Mouse (Mus musculus) layer of hippocampus, postnatal 25 days (tissue): ENCODE data around the gene Cntnap1. TPM values are rescaled to one million over a fixed set of nuclear protein-coding genes. Genes with fewer than 3 reads are reported as not detected.
"Not testable (repeated sequence)": the region's sequence is repeated elsewhere in the genome, so short reads cannot be mapped to it uniquely, and the experiment has no call there.

ENCODE experiments used
- DNase-seq, 2 experiments: peaks; one replicate each; pipeline ENCODE4 v3.0.0; 2022; ENCODE audit warnings: mixed read lengths in 2 of 2, low spot score in 1 of 2; ENCODE audit errors: extremely low spot score in 1 of 2
- total RNA-seq, 2 experiments: library from RNA; stranded (reverse); gene quantifications; 2 replicates each; pipeline ENCODE4 v1.2.3; 2021

The Cntnap1 gene
- total RNA-seq, 2 experiments from 2014 or later = 158 to 169 TPM

DNA sequence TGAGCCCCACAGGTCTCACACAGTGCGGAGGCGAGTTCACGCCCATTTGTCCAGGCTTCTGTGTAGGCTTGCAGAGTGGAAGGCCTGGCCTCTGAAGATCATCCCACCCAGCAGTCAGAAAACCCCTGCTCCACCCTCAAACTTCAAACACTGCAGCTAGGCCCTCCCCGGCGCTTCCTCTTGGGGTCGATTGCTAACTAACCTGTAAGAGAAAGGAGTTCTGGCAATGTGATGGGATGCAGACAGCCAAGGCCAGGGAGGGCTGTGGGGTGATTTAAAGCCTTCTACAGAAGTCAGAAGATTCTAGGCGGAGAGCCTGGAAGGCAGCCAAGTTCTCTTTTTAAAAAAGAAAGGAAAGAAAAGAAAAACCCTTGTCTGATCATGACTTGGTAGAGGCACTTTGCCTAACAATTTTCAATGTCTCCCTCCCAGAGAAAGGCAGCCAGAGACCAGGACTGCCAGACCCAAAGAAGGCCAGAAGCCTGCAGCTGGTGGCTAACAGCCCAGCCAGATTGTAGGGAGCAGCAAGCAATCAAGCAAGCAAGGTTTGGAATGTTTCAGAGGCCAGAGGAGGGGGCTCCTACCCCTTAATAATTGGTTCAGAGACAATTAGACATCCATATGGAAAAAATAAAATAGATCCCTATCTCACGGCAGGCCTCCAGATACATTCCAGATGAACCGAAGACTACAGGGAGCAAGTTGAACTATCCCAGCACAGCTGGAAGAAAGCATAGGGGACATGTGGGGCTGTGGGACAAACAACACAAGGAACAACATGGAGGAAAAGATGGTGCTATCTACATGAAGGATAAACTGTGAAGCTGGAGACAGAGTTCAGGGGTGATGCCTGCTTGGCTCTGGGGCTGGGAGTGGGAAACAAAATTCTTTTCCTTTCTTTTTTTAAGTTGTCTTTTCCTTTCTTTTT lies 20.9 kb upstream of the Cntnap1 start:
- no peak for DNase-seq

DNA sequence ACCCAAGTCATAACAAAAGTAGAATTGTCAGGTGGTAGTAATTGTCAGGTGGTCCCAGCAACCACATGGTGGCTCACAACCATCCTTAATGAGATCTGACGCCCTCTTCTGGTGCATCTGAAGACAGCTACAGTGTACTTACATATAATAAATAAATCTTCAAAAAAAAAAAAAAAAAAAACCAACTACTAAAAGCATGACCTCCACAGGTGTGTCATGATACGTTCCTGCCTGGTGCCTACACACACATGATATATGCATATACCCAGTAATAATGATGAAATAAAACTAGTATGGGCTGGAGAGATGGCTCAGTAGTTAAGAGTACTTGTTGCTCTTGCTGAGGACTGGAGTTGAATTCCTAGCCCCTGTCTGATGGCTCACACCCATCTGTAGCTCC lies 19.3 kb upstream of the Cntnap1 start:
- no peak for DNase-seq

DNA sequence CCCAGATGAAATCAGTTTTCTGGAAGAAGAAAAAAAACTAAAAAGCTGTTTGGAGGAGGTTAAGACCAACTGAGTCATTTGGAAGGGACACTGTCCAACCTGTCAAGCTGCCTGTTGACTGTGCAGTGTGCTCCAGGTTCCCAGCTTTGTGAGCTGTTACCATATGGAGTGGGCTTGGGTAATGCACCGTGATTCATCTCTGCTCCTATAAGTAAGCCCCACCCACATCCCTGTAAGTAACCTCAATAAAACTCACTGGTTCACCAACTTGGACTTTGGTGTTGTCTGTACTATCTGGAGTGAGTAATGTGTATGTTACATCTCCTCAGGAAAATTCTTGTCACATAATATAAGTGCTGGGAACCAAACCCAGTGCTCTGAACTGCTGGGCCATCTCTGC lies 17.5 kb upstream of the Cntnap1 start:
- DNase-seq = no peak

DNA sequence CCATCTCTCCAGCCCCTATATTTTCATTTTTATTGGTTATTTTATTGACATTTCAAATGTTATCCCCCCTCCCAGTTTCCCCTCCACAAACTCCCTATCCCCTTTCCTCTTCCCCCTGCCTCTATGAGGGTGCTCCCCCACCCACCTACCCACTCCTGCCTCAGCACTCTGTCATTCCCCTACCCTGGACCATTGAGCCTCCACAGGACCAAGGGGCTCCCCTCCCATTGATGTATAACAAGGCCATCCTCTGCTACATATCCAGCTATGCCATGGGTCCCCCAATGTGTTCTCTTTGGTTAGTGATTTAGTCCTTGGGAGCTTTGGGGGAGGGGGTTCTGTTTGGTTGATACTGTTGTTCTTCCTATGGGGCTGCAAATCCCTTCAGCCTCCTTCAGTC lies 15.7 kb upstream of the Cntnap1 start:
- no peak for DNase-seq

DNA sequence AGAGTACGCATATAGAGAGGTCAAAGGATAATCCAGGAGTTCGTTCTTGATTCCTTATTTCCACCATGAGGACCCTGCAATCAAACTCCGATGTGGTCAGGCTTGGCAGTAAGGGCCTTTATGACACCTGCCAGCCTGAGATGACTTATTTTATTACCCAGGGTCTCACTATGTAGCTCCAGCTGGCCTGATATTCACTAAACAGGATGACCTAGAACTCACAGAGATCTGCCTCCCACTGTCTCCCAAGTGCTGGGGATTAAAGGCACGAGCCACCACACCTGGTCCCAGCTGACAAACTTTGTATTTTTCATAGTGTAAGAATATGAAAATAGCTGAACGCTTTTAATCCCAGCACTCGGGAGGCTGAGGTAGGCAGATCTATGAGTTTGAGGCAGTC lies 15.2 kb upstream of the Cntnap1 start:
- no peak for DNase-seq

DNA sequence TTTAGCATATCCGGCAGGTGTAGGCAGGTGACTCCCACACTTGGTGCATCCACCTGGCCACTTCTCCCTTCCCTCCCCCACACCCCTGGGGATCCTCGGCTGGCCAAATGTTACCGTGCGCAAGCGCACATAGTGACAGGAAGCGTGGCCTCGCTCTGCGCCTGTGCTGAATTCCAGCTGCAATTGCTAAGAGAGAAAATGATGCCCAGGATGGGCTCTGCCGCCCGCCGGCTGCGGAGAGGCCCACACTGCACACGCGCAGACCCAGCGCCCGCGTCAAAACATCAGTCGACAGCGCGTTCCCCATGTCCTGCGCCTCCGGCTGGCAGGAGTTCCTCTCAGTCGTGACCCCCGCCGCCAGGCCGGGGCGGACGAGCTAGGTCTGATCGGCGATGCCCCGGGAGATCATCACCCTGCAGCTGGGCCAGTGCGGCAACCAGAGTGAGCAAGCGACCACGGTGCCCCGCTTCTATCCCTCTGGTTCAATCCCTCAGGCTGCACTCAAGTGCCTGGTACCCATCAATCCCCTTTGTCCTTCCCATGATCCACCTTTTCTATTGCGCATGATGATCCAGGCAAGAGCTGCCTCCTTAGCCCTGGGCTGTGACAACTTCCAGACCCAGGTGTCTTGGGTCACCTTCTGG lies 14.5 kb upstream of the Cntnap1 start, which contains the start of gene Tubg2:
Gene Tubg2, plus strand, starts transcription at position 180 of the 644 bp plus-strand sequence.
- DNase-seq = peak; percentile 66 to 67

DNA sequence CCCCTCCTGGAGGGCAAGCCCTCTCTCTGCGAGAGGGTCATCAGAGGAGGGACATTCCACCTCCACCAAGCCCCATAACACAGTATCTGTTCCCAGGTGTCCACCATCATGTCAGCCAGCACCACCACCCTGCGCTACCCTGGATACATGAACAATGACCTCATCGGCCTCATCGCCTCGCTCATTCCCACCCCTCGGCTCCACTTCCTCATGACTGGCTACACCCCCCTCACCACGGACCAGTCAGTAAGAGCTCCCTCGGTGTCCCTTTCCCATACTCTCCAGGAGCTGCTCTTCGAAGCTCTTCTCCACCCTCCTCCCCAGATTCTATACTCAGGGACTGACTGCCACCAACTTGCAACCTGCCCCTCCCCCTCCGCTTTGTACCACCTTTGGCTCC lies 10.2 kb upstream of the Cntnap1 start:
- not testable (repeated sequence) for DNase-seq

DNA sequence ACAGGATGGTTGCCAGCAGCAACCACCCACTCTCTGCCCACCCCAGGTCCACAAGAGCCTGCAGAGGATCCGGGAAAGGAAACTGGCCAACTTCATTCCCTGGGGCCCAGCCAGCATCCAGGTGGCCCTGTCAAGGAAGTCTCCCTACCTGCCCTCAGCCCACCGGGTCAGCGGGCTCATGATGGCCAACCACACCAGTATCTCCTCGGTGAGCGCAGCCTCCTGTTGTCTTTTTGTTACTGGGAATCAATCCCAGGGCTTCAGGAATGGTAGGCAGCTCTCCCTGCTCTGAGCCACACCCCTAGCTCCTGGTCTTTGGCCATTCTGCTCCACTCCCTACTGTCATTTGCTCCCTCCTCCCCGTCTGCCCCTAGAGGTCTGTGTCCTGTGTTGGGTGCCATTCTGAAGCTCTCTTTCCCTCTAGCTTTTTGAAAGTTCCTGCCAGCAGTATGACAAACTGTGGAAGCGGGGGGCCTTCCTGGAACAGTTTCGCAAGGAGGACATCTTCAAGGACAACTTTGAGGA lies 9.3 kb upstream of the Cntnap1 start:
- not testable (repeated sequence) for DNase-seq

DNA sequence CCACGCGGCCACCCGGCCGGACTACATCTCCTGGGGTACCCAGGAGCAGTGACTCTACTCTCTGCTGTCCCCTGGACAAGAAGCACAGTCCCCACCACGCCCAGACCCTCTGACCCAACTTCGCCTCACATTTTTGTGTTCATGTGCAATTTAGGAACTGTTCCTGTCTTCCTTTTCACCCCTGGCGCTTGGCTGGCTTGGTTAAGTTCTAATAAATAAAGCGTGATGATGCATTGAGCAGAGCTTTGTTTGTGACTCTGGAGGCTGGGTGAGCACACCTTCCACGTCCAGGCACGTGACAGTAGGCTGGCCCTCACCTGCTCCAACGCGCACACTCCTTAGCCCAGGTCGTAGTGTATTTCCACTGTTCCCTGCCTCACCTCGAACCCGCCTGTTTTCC lies 8.8 kb upstream of the Cntnap1 start:
- DNase-seq = no peak

DNA sequence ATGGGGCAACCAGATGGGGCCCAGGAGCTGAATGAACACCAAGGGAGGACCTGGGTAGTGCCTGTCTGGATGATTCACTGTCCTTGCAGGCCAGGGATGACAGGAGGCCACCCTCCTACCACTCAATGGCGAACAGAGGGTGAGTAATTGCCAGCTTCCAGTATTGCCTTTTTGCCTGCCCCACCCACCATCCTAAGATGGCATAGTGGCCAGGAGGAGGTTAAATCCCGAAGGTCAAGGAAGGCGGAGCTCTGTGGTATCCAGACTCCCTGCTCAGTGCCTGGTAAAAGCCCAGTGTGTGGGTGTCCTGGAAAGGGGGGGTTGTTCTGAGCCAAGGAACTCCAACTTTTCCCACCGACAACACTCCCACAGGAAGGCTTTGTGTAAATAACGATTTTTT lies 8.0 kb upstream of the Cntnap1 start:
- no peak for DNase-seq

DNA sequence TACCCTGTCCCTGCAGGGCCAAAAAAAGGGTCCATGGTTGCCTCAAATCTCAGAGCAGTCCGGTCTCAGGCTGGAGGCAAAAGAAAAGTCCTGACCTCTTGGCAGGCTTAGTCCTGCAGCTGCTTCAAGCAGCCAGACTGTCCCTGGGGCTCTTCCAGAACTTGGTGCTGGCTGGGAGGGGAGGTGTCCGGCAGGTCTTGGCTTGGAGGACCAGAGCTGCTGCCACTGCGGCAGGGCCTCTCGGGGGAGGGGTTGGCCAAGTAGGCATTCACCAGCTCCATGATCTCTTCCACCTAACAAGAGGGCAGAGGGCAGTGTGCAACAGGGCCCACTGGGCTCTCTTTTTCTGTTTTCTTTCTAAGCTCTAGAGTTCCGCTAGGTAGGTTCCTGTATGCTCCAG lies 7.6 kb upstream of the Cntnap1 start:
- DNase-seq = no peak

DNA sequence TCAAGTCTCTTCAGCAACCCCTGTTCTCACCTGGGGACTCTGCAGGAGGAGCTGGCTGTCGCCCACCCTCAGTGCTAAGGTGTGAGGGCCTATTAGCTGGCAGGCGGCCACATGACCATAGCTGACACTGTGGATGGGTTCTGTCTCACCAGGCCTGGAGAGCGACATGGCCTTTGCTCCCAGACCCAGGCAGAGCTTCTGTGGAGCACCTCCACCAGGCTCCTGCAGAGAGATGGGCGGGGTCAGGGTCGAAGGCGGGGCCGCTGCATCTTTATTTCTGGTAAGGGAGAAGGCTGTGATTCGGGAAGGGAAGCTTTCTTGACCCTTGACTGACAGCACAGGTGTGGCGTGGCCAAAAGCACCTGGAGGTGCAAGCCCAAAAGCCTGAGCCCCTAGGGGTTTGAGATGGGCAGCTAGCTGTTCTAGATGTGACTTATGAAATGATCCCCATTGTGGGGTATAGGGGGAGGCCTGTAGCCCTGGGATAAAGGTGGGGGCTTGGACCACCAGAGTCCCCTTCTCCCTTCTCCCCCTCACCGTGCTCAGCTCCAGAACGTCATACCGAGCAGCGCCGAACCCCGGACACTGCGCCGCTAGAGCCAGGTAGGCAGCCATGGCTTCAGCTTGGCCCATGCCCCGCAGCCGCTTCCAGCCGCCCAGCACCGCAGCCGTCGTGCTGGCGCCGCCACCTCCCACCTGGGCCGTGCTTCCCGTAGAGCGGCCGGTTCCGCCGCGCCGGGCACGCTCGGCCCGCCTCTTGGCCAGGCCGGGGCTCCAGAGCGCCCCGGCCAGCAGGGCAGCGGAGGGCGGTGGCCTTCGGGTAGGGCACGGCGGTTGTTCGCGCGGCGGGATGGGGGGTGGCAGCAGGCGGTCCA lies 6.6 kb upstream of the Cntnap1 start:
- no peak for DNase-seq

DNA sequence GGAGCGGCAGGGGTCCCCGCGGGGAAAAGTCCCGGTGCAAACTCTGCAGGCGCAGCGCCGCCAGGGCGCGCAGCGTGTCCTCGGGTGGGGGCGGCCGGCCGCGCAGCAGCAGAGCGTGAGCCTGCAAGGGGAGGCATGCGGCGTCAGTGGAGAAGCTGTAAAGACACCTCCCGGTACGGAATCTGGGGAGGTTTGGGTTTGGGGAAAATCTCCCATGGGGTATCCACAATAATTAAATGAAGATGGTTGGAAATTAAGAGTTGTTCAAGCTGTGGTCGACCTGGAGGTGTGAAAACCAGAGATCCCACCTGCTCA lies 6.0 kb upstream of the Cntnap1 start:
- no peak for DNase-seq

DNA sequence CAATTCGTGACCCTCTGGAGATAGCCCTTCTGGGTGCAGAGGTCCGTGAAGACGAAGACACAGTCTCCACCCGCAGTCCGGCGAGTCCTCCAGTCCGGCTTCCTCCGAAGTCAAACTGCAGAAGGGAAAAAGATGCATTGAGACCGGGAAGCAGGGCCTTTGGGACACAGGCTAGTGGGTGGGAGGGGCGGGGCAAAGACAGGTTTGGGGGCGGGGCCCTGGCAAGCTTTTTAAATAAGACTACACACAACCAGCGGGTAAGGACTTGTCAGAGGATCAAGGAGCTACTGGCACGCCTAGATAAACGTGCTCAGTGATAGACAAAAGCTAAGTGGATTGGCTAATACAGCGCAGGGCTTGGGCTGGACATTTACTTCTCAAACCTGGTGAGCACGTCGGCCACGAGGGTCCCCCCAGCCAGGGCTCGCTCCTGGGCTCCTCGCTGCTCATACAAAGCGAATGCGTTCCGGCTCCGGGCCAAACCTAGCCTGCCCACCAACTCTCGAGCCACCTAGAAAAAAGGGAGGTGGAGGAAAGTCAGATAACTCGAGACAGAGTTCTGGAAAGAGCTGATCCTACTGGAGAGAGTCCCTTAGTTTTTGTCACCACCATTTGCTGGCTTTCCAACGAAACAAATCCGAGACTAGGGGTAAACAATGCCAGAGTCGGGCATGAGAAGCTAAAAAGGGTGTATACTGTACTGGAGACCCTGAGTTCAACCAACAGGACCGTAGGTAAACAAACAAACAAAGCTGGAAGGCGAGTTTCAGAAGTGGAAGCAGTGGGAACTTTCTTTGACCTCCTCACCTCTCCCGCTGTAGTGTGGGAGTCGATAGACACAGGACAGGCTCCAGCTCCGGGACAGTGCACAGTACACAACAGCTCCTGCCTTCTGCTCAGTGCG lies 5.4 kb upstream of the Cntnap1 start:
- no peak for DNase-seq

DNA sequence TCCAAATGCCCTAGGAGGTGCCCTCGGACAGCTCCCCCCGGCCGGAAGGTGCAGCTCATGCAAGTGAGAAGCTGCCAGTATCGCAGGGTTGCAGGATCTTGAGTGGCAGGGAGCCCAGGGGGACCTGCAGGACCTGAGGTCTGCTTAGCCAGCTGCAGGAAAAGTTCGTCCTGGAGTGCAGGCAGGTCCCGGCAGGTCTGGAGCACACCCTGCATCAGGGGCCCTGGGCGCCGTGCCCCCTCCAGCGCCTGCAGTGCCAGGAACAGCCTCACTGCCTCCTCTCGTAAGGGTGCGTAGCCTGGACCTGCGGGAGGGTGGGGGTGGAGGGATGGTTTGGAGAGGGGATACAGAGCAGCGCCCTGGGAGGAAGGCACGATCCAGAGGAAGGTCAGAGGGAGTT lies 4.0 kb upstream of the Cntnap1 start:
- no peak for DNase-seq

DNA sequence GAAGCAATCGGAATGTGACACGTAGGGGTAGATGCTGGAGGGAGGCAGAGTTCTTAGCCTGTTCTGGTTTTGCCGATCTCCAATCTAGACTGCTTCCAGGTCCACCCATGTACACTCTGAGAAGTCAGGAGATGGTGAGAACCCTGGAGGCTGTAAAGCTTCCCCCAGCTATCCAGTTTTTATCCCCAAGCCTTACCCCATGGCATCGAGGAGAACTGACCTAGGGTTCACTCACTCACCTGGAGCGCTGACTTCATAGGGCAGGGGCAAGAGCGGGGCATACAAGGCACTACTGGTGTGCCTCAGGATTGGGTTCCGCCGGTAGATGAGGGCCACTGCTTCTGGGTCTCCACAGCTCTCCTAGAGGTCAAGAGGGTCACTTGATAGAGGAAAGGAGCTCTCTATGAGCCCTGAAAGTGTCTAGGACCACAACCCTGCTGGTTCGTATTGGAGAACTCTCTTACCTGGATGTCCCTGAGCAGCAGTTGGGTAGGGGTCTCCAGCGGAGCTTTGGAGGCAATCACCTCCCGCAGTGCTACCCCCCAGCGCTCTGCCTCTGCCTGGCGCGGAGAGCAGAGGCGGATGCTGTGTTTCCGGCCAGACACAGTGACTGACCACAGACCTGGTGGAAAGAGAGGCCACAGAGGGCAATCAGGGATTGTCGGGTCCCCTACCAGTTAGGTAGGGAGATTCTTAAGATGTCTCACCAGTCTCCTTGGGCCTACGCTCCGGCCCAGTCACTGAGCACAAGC lies 2.9 kb upstream of the Cntnap1 start:
- DNase-seq = no peak

DNA sequence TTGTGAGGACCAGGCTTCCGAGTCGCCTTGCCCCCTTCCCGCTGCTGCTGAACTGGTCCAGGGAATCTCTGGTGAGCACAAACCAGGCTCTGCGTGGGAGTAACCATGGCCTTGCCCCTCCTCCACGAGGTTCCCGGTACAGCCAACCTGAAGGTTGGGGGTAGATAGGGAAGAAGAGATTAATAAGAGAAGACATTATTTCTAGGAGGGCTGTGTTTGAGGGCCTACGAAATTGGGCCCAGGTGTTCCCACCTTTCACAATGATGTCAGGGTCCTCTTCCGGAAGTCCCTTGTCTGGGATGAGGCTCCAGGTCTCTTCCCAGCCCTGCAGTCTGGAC lies 2.4 kb upstream of the Cntnap1 start:
- no peak for DNase-seq

DNA sequence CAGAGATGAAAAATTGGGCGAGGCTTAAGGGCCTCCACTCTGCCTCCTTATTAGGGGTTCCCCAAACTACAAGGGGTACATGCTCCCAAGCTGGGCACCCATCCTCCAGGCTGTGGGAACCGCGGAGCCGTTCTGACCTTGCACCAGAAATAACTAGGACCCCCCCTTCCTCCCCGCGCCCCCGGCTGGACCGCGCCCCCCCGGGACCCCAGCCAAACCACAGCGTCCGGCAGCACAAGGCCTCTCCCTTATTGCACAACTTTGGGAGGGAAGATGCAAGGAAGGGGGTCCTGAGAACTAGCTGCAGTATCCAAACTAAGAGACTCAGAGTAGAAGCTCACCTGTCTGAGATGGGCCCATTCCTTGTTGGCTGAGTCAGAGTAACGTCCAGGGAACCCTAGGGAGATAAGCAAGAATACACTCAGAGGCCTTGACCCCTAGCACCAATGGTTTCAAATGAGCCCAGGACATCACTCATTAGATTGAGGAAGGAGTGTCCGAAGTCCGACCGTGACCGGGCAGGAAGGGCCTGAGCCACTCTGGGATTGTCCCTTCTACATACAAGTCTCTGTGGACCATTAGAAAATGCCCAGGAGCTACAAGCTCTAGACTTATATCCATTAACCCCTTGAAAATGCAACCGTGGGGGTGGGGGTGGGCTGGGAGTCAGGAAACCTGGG lies 1.9 kb upstream of the Cntnap1 start:
- peak in 1 of 2 experiments; percentile 1 for DNase-seq
